Mouse (Mus musculus) C3H10T1/2 (cell line): ENCODE results near the gene Flnb. TPM values are rescaled to one million over a fixed set of nuclear protein-coding genes. Genes with fewer than 3 reads are reported as not detected.

ENCODE experiments used
- polyA plus RNA-seq, 2 experiments: library from polyadenylated mRNA; unstranded; fragments of >200 nt; fragmentation: generic; extraction: Trizol; gene quantifications; one replicate each; pipeline ENCODE4 v1.2.1; 2012; ENCODE audit warnings: missing spikeins in 2 of 2

The Flnb gene
- 10 to 100 TPM; 23.1 to 80.8 TPM for polyA plus RNA-seq

GRCm38 (mm10) chr14:7817770-7818462, at the start of gene Flnb:
Gene Flnb, plus strand, starts transcription at chr14:7817957.

DNA sequence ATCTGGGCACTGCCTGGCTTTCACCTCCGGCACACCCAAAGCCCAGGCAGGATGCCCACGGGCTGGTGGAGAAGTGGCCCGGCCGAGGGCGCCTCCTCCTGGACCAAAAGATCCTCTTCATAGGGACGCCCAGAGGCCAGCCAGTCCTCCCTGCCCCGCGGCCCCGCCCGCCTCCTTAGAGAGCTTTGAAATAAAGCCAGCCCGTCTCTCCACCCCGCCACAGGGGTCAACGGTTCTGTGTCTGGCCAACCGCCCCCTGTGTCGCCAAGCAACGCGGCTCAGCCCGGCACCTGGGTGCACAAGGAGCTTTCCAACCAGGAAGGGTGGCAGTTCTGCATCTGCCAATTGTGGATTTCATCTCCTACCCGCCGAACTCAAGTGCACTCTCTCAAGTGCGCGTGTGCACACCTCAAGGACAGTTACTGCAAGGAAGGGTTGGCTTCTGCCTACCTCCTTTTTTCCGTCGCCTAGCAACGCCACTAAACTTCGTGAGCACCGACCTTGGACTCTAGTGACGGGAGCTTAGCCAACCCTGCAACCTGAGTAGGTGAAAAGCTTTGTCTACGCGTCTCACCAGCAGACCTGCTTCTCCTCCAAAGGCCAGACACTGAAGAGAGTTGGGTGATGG, 26.1 kb upstream of the Flnb start, which contains the start of gene Gm26661:
TSS of gene Gm26661 (plus strand) at position 56 of the 628 bp plus-strand sequence.

GRCm38 (mm10) chr14:7957049-7957448, 139.3 kb downstream of the Flnb start, which contains the start of gene Gm45521:
Gene Gm45521, plus strand, starts transcription at chr14:7957288.

GRCm38 (mm10) chr14:7994271-7994767, 176.6 kb downstream of the Flnb start, which contains the start of gene Dnase1l3:
Gene Dnase1l3, minus strand, starts transcription at chr14:7994573.

Other genes with a start within 250 kb of the Flnb start
- gene Gm3558, start 249.4 kb upstream of the Flnb start, polyA plus RNA-seq, result not detected
- not detected for gene Gm10338, start 222.4 kb upstream of the Flnb start, polyA plus RNA-seq
- not detected for gene Gm10128, start 174.0 kb upstream of the Flnb start, polyA plus RNA-seq
- not detected for gene Gm26661, start 26.4 kb upstream of the Flnb start, polyA plus RNA-seq
- gene Gm45521, start 139.3 kb downstream of the Flnb start, polyA plus RNA-seq, result not detected
- gene Dnase1l3, start 176.6 kb downstream of the Flnb start, polyA plus RNA-seq, result under 1 TPM; 0.01 to 0.02 TPM
- gene Abhd6, start 184.9 kb downstream of the Flnb start, polyA plus RNA-seq, result 10 to 100 TPM in 1 of 2 experiments, 1 to 10 TPM in 1; 8.6 to 14.3 TPM